In genomic region chr5:30071677-30072076, GRCm38 (mm10) we compare ENCODE assay signal across 9 mouse cellular contexts. TPM values are rescaled to one million over a fixed set of nuclear protein-coding genes. Genes with fewer than 3 reads are reported as not detected.
DNase-seq lines count a peak whose midpoint lies in the region; ATAC-seq and TF ChIP-seq lines count a peak whose summit lies in the region.
"Had no signal": no experiment of that assay in that cellular context is flagged by ENCODE, and none has a peak within 500 bp of the region (broad histone marks: within the 10 kb centered on the region; RNA-seq: fewer than 3 reads in every experiment).

No protein-coding gene starts in this region.

- TF ChIP-seq POLR2A in MEL (IDR thresholded peaks at IDR 0.05; ENCODE audit: control insufficient read depth in 1 of 2, insufficient read depth in 1 of 2, low read depth in 1 of 2, low read length in 2 of 2, poor library complexity in 1 of 2) = no peak

- no peak for DNase-seq in kidney, postnatal 4 days
- no peak for DNase-seq in MEL (ENCODE audit: low read depth, low spot score)
- no peak for DNase-seq in forebrain, embryonic 14.5 days (ENCODE audit: low spot score)
- DNase-seq in liver, postnatal 0 days = no peak
- no peak for DNase-seq in right cerebral cortex, postnatal 4 days
- DNase-seq in lung, postnatal 36 days = no peak

- WGBS in kidney, embryonic 14.5 days = 76% methylated on average over 6 of the region's 6 CpGs
- 73% methylated on average over 6 of the region's 6 CpGs for WGBS in forebrain, embryonic 14.5 days
- 71% methylated on average over 6 of the region's 6 CpGs for WGBS in liver, postnatal 0 days (ENCODE audit: insufficient replicate concordance)

- peak overlapping the region; percentile 81; the same call in 1 of the 2 replicates for H3K9ac ChIP-seq in kidney, embryonic 14.5 days (ENCODE audit: low read depth, low read length)
- H3K9ac ChIP-seq in MEL (ENCODE audit: control insufficient read depth, low read depth, low read length, poor library complexity, severe bottlenecking) = peak overlapping the region; percentile 75
- peak overlapping the region; percentile 48; the same call in 1 of the 2 replicates for H3K9ac ChIP-seq in forebrain, embryonic 14.5 days (ENCODE audit: low read length)
- peak overlapping the region; percentile 74 for H3K9ac ChIP-seq in liver, postnatal 0 days (replicated peaks)

- no peaks in the 10 kb centered on the region for H3K27me3 ChIP-seq in kidney, embryonic 14.5 days (ENCODE audit: control insufficient read depth, insufficient read depth, low read length)
- no peaks in the 10 kb centered on the region for H3K27me3 ChIP-seq in MEL (ENCODE audit: control insufficient read depth in 1 of 2, insufficient read depth in 2 of 2, low read length in 2 of 2)
- no peaks in the 10 kb centered on the region for H3K27me3 ChIP-seq in forebrain, embryonic 14.5 days (replicated peaks; ENCODE audit: control insufficient read depth, insufficient read depth, low read length)
- H3K27me3 ChIP-seq in liver, postnatal 0 days (ENCODE audit: insufficient read depth, low read length) = no peaks in the 10 kb centered on the region
- H3K27me3 ChIP-seq: Patski had no signal

- peak overlapping the region; percentile 62 for H3K4me2 ChIP-seq in kidney, embryonic 14.5 days (replicated peaks; ENCODE audit: low read depth, low read length)
- peak overlapping the region; percentile 66 for H3K4me2 ChIP-seq in forebrain, embryonic 14.5 days (ENCODE audit: low read length)
- H3K4me2 ChIP-seq in liver, postnatal 0 days (ENCODE audit: low read depth, low read length) = peak overlapping the region; percentile 90

- TF ChIP-seq CTCF in MEL (IDR thresholded peaks at IDR 0.05 in 2 of 3, conservative IDR thresholded peaks at IDR 0.05 in 1 of 3; ENCODE audit: control insufficient read depth in 1 of 3, insufficient read depth in 1 of 3, low read depth in 2 of 3, low read length in 3 of 3, poor library complexity in 1 of 3, severe bottlenecking in 1 of 3) = no peak
- no peak for TF ChIP-seq CTCF in liver, postnatal 0 days (IDR thresholded peaks at IDR 0.05; ENCODE audit: low read depth)

- TF ChIP-seq EP300 in MEL (IDR thresholded peaks at IDR 0.05; ENCODE audit: low read depth in 1 of 2, low read length in 2 of 2) = no peak
- no peak for TF ChIP-seq EP300 in liver, postnatal 0 days (IDR thresholded peaks at IDR 0.05; ENCODE audit: low read depth)

- no peak for TF ChIP-seq RAD21 in MEL (IDR thresholded peaks at IDR 0.05; ENCODE audit: low read depth, low read length)

- peaks cover 9% of the 10 kb centered on the region; the same call in 1 of the 2 replicates for H3K4me1 ChIP-seq in kidney, embryonic 14.5 days (ENCODE audit: control insufficient read depth, insufficient read depth, low read length)
- peaks cover 0 to 14% of the 10 kb centered on the region in 2 experiments; a peak in 3 of 4 replicates for H3K4me1 ChIP-seq in MEL (ENCODE audit: control insufficient read depth in 1 of 2, insufficient read depth in 2 of 2, low read length in 2 of 2)
- peaks cover 4% of the 10 kb centered on the region; the same call in 1 of the 2 replicates for H3K4me1 ChIP-seq in forebrain, embryonic 14.5 days (ENCODE audit: control insufficient read depth, insufficient read depth, low read length)
- peaks cover 13% of the 10 kb centered on the region for H3K4me1 ChIP-seq in liver, postnatal 0 days (ENCODE audit: insufficient read depth)

- no peak for ATAC-seq in kidney, embryonic 14.5 days (ENCODE audit: low FRiP score, low TSS enrichment)
- no peak for ATAC-seq in forebrain, embryonic 14.5 days
- no peak for ATAC-seq in liver, postnatal 0 days
- no peak for ATAC-seq in inflammation-experienced regulatory T-cells, adult 6 months
- ATAC-seq: Patski had no signal

- H3K27ac ChIP-seq in kidney, embryonic 14.5 days (ENCODE audit: low read depth, low read length) = no peak overlapping the region
- H3K27ac ChIP-seq in MEL (ENCODE audit: control insufficient read depth, low read depth, low read length) = no peak overlapping the region
- H3K27ac ChIP-seq in forebrain, embryonic 14.5 days (ENCODE audit: low read depth, low read length) = no peak overlapping the region
- no peak overlapping the region for H3K27ac ChIP-seq in liver, postnatal 0 days (ENCODE audit: low read depth)

- H3K36me3 ChIP-seq in kidney, embryonic 14.5 days (ENCODE audit: control insufficient read depth, insufficient read depth, low read length) = peaks cover 45% of the 10 kb centered on the region
- H3K36me3 ChIP-seq in MEL (ENCODE audit: control insufficient read depth in 1 of 2, insufficient read depth in 2 of 2, low read length in 2 of 2) = peaks cover 7 to 25% of the 10 kb centered on the region in 2 experiments
- peaks cover 30% of the 10 kb centered on the region for H3K36me3 ChIP-seq in forebrain, embryonic 14.5 days (ENCODE audit: control insufficient read depth, insufficient read depth, low read length)
- H3K36me3 ChIP-seq in liver, postnatal 0 days (replicated peaks; ENCODE audit: insufficient read depth, low read length) = peaks cover 40% of the 10 kb centered on the region

- no peaks in the 10 kb centered on the region for H3K9me3 ChIP-seq in kidney, embryonic 14.5 days (ENCODE audit: control insufficient read depth, low read length)
- H3K9me3 ChIP-seq in MEL (replicated peaks; ENCODE audit: insufficient read depth, low read length) = no peaks in the 10 kb centered on the region
- no peaks in the 10 kb centered on the region for H3K9me3 ChIP-seq in forebrain, embryonic 14.5 days (replicated peaks; ENCODE audit: control insufficient read depth, low read length)
- no peaks in the 10 kb centered on the region for H3K9me3 ChIP-seq in liver, postnatal 0 days (ENCODE audit: low read length)

- peaks cover 21% of the 10 kb centered on the region for H3K79me2 ChIP-seq in MEL (ENCODE audit: control insufficient read depth, insufficient read depth, low read length, poor library complexity)

- peak overlapping the region; percentile 76 for H3K4me3 ChIP-seq in kidney, embryonic 14.5 days (ENCODE audit: low read length)
- H3K4me3 ChIP-seq in MEL (ENCODE audit: control insufficient read depth in 1 of 2, insufficient read depth in 1 of 2, low read depth in 2 of 2, low read length in 2 of 2) = peak overlapping the region in 1 of 2 experiments; percentile 79; a peak in 3 of 4 replicates
- H3K4me3 ChIP-seq in forebrain, embryonic 14.5 days (ENCODE audit: low read depth, low read length) = peak overlapping the region; percentile 70; the same call in 1 of the 2 replicates
- H3K4me3 ChIP-seq in liver, postnatal 0 days (ENCODE audit: low read depth, low read length) = peak overlapping the region; percentile 85

TF ChIP-seq in MEL, 35 proteins besides CTCF, POLR2A, EP300 and RAD21 (continues in another document):
- TF ChIP-seq MAFK (IDR thresholded peaks at IDR 0.05; ENCODE audit: borderline replicate concordance, low read depth, low read length) (no peak), SIN3A (IDR thresholded peaks at IDR 0.05; ENCODE audit: low read length) (no peak), ZNF384 (IDR thresholded peaks at IDR 0.05; ENCODE audit: low read depth, low read length) (no peak), TBP (IDR thresholded peaks at IDR 0.05; ENCODE audit: low read depth, low read length) (no peak), TAL1 (IDR thresholded peaks at IDR 0.05; ENCODE audit: low read length) (no peak), USF2 (IDR thresholded peaks at IDR 0.05; ENCODE audit: borderline replicate concordance in 1 of 2, insufficient read depth in 1 of 2, low read depth in 1 of 2, low read length in 2 of 2) (no peak), JUND (IDR thresholded peaks at IDR 0.05; ENCODE audit: low read depth, low read length) (no peak), POLR2AphosphoS2 (IDR thresholded peaks at IDR 0.05; ENCODE audit: low read length) (no peak)

RNA-seq across cellular contexts. Expression of gene Tyms, which starts 1.7 kb away (rescaled TPM):
- 328 and 403 TPM in 2 replicates for polyA plus RNA-seq in kidney, embryonic 14.5 days (2014; fragmentation: Nextera tagmentation; extraction: Ambion mirVana)
- 150 and 163 TPM in 2 replicates for total RNA-seq in MEL (2012; rRNA removed)
- 100 to 1,000 TPM in 1 of 2 experiments, not detected in 1; 203 TPM for polyA plus RNA-seq in MEL (2012; ENCODE audit: insufficient read depth in 1 of 2, insufficient read length in 2 of 2, low read depth in 1 of 2, low replicate concordance in 2 of 2, missing spikeins in 1 of 2)
- polyA plus RNA-seq in forebrain, embryonic 14.5 days (2014; fragmentation: Nextera tagmentation; extraction: Ambion mirVana) = 117 and 142 TPM in 2 replicates
- 84.6 and 101 TPM in 2 replicates for polyA plus RNA-seq in liver, postnatal 0 days (2015; fragmentation: Nextera tagmentation; extraction: Ambion mirVana)
- polyA plus RNA-seq in inflammation-experienced regulatory T-cells, adult 6 months (2017; shearing (Covaris generic)) = 100 to 1,000 TPM in 1 of 3 experiments, 10 to 100 TPM in 2; 65.9 to 350 (median 91.1) TPM

RNA-seq across cellular contexts. Expression of gene Garem2, which starts 33.3 kb away (rescaled TPM):
- polyA plus RNA-seq in kidney, embryonic 14.5 days (2014; fragmentation: Nextera tagmentation; extraction: Ambion mirVana) = 0.61 and 0.80 TPM in 2 replicates
- total RNA-seq in MEL (2012; rRNA removed) = 0.04 TPM in 1 of 2 replicates, not detected in the other
- polyA plus RNA-seq in MEL (2012; ENCODE audit: insufficient read depth in 1 of 2, insufficient read length in 2 of 2, low read depth in 1 of 2, low replicate concordance in 2 of 2, missing spikeins in 1 of 2) = not detected
- 11.3 and 12.7 TPM in 2 replicates for polyA plus RNA-seq in forebrain, embryonic 14.5 days (2014; fragmentation: Nextera tagmentation; extraction: Ambion mirVana)
- polyA plus RNA-seq in liver, postnatal 0 days (2015; fragmentation: Nextera tagmentation; extraction: Ambion mirVana) = 0.02 TPM in 1 of 2 replicates, not detected in the other
- polyA plus RNA-seq in inflammation-experienced regulatory T-cells, adult 6 months (2017; shearing (Covaris generic)) = not detected

RNA-seq across cellular contexts. Expression of gene 3110082J24Rik, which starts 34.2 kb away (rescaled TPM):
- polyA plus RNA-seq in kidney, embryonic 14.5 days (2014; fragmentation: Nextera tagmentation; extraction: Ambion mirVana) = not detected in 2 replicates
- not detected in 2 replicates for total RNA-seq in MEL (2012; rRNA removed)
- not detected for polyA plus RNA-seq in MEL (2012; ENCODE audit: insufficient read depth in 1 of 2, insufficient read length in 2 of 2, low read depth in 1 of 2, low replicate concordance in 2 of 2, missing spikeins in 1 of 2)
- polyA plus RNA-seq in forebrain, embryonic 14.5 days (2014; fragmentation: Nextera tagmentation; extraction: Ambion mirVana) = 4.6 and 7.1 TPM in 2 replicates
- not detected in 2 replicates for polyA plus RNA-seq in liver, postnatal 0 days (2015; fragmentation: Nextera tagmentation; extraction: Ambion mirVana)
- not detected for polyA plus RNA-seq in inflammation-experienced regulatory T-cells, adult 6 months (2017; shearing (Covaris generic))
- polyA plus RNA-seq: Patski had no signal

RNA-seq across cellular contexts. Expression of gene Il6, which starts 58.8 kb away (rescaled TPM):
- polyA plus RNA-seq in kidney, embryonic 14.5 days (2014; fragmentation: Nextera tagmentation; extraction: Ambion mirVana) = not detected in 2 replicates
- total RNA-seq in MEL (2012; rRNA removed) = not detected in 2 replicates
- polyA plus RNA-seq in MEL (2012; ENCODE audit: insufficient read depth in 1 of 2, insufficient read length in 2 of 2, low read depth in 1 of 2, low replicate concordance in 2 of 2, missing spikeins in 1 of 2) = not detected
- not detected in 2 replicates for polyA plus RNA-seq in forebrain, embryonic 14.5 days (2014; fragmentation: Nextera tagmentation; extraction: Ambion mirVana)
- polyA plus RNA-seq in liver, postnatal 0 days (2015; fragmentation: Nextera tagmentation; extraction: Ambion mirVana) = 0.28 and 0.33 TPM in 2 replicates
- polyA plus RNA-seq in inflammation-experienced regulatory T-cells, adult 6 months (2017; shearing (Covaris generic)) = under 1 TPM in 2 of 3 experiments, not detected in 1; 0.35 to 0.45 TPM
